Mouse (Mus musculus) ES-E14 (cell line): ENCODE data around the gene Prr15l. TPM values are rescaled to one million over a fixed set of nuclear protein-coding genes. Genes with fewer than 3 reads are reported as not detected.

Experiments
- DNase-seq: peaks from one replicate; pipeline ENCODE4 v3.0.0-alpha.2; 2013; ENCODE audit warnings: low read depth, low spot score
- H3K27ac ChIP-seq: 2 replicates; pipeline ENCODE4 v1.5.1; 2012; ENCODE audit warnings: low read depth, mild to moderate bottlenecking, low read length, moderate library complexity, mixed read lengths; ENCODE audit not compliant: poor library complexity, insufficient read depth, severe bottlenecking
- H3K36me3 ChIP-seq: 2 replicates; pipeline ENCODE4 v1.6.1; 2012; ENCODE audit warnings: mild to moderate bottlenecking, low read length, moderate library complexity, mixed read lengths; ENCODE audit not compliant: control insufficient read depth, poor library complexity, insufficient read depth, severe bottlenecking
- H3K4me1 ChIP-seq, 2 experiments: fragments of 150-350 bp in 1 of 2; sonication (generic) in 1 of 2; 2 replicates each; pipeline ENCODE4 v1.6.1; 2012; ENCODE audit warnings: low read length in 2 of 2, mild to moderate bottlenecking in 1 of 2, mixed read lengths in 1 of 2; ENCODE audit not compliant: control insufficient read depth in 2 of 2, insufficient read depth in 2 of 2, poor library complexity in 1 of 2
- H3K4me3 ChIP-seq, 2 experiments: fragments of 150-350 bp in 1 of 2; sonication (generic) in 1 of 2; 2 replicates each; pipeline ENCODE4 v1.5.1; 2012; ENCODE audit warnings: low read length in 2 of 2, low read depth in 1 of 2, mild to moderate bottlenecking in 1 of 2, mixed read lengths in 1 of 2; ENCODE audit not compliant: insufficient read depth in 1 of 2, poor library complexity in 1 of 2, severe bottlenecking in 1 of 2
- H3K9ac ChIP-seq: 2 replicates; pipeline ENCODE4 v1.6.1; 2012; ENCODE audit warnings: low read depth, mild to moderate bottlenecking, low read length, mixed read lengths; ENCODE audit not compliant: poor library complexity, insufficient read depth, severe bottlenecking
- H3K9me3 ChIP-seq: fragments of 150-350 bp; sonication (generic); 2 replicates; pipeline ENCODE4 v1.6.1; 2012; ENCODE audit warnings: low read depth, mild to moderate bottlenecking, low read length; ENCODE audit not compliant: control insufficient read depth, insufficient read depth
- CHD2 ChIP-seq: IDR thresholded peaks from 2 replicates; pipeline ENCODE4 v1.6.1; 2014; ENCODE audit warnings: mild to moderate bottlenecking, low read depth, low read length, inconsistent platforms
- HCFC1 ChIP-seq: IDR thresholded peaks from 2 replicates; pipeline ENCODE4 v1.6.1; 2012; ENCODE audit warnings: low read length, inconsistent platforms, borderline replicate concordance; ENCODE audit not compliant: insufficient read depth
- MAFK ChIP-seq: IDR thresholded peaks from 2 replicates; pipeline ENCODE4 v1.6.1; 2014; ENCODE audit warnings: mild to moderate bottlenecking, low read depth, low read length, inconsistent platforms; ENCODE audit not compliant: insufficient read depth
- ZC3H11A ChIP-seq: IDR thresholded peaks from 2 replicates; pipeline ENCODE4 v1.6.1; 2012; ENCODE audit warnings: low read depth, mild to moderate bottlenecking, inconsistent platforms, low read length, borderline replicate concordance
- ZNF384 ChIP-seq: IDR thresholded peaks from 2 replicates; pipeline ENCODE4 v1.6.1; 2012; ENCODE audit warnings: low read depth, low read length, inconsistent platforms
- in situ Hi-C, 2 experiments: fragments of 600-800 bp; cut with MboI; formaldehyde crosslinking; loops; one replicate each; pipeline ENCODE4 v1.15.1; 2025; ENCODE audit warnings: low sequenced_read_pairs in 2 of 2, inconsistent platforms in 1 of 2; ENCODE audit not compliant: unreplicated experiment in 2 of 2
- total RNA-seq: library from RNA; depleted of rRNA; stranded (reverse); fragments of 300-350 nt; gene quantifications from 2 replicates; pipeline ENCODE4 v1.2.3, GENCODE M21; 2012

Prr15l gene
- total RNA-seq, 1 experiment = 0.67 TPM

- DNase-seq = no peak
- no peak overlapping the region; a peak in 1 of 4 replicates for H3K4me3 ChIP-seq
- TF ChIP-seq ZC3H11A = no peak
- no peak for TF ChIP-seq ZNF384
- TF ChIP-seq MAFK = no peak
- TF ChIP-seq CHD2 = no peak
- no peak overlapping the region; the same call in 1 of the 2 replicates for H3K9ac ChIP-seq
- H3K4me1 ChIP-seq = peaks cover 13 to 14% of the 10 kb centered on the region in 2 experiments
- no peaks in the 10 kb centered on the region for H3K9me3 ChIP-seq
- in situ Hi-C loops = no loop called here
- peaks cover 2% of the 10 kb centered on the region; the same call in 1 of the 2 replicates for H3K36me3 ChIP-seq
- H3K27ac ChIP-seq = no peak overlapping the region
Observed at GRCm38 (mm10) chr11:96966914-96967543, 39.1 kb downstream of the Prr15l start.

- no peak for TF ChIP-seq MAFK
- TF ChIP-seq ZNF384 = no peak
- TF ChIP-seq ZC3H11A = no peak
- no peak for TF ChIP-seq HCFC1
- TF ChIP-seq CHD2 = no peak
- no peaks in the 10 kb centered on the region for H3K9me3 ChIP-seq
- H3K36me3 ChIP-seq = peaks cover 2% of the 10 kb centered on the region; the same call in 1 of the 2 replicates
- DNase-seq = no peak
- peaks cover 11 to 18% of the 10 kb centered on the region in 2 experiments for H3K4me1 ChIP-seq
- in situ Hi-C loops = no loop called here
- H3K9ac ChIP-seq = 0 out of 2 replicates have a peak overlapping the region, but pooled peaks have one; percentile 6
- H3K4me3 ChIP-seq = no peak overlapping the region
- no peak overlapping the region for H3K27ac ChIP-seq
Observed at GRCm38 (mm10) chr11:96967544-96968269, 39.8 kb downstream of the Prr15l start.

- Histone ChIP-seq H3K27ac (no peak overlapping the region), H3K4me3 (no peak overlapping the region), H3K4me1 (peaks cover 11 to 20% of the 10 kb centered on the region in 2 experiments), H3K9ac (peak overlapping the region; percentile 6; the same call in 1 of the 2 replicates), H3K36me3 (peaks cover 3% of the 10 kb centered on the region; the same call in 1 of the 2 replicates), H3K9me3 (no peaks in the 10 kb centered on the region)
- DNase-seq = no peak
- no peak for TF ChIP-seq ZNF384
- no peak for TF ChIP-seq HCFC1
- no peak for TF ChIP-seq ZC3H11A
- TF ChIP-seq MAFK = no peak
- no peak for TF ChIP-seq CHD2
- in situ Hi-C loops = no loop called here
Observed at GRCm38 (mm10) chr11:96968476-96968875, 40.6 kb downstream of the Prr15l start.

GRCm38 (mm10) chr11:96969280-96969722 lies 41.4 kb downstream of the Prr15l start:
- no peak overlapping the region for H3K27ac ChIP-seq
- no peak overlapping the region for H3K9ac ChIP-seq
- TF ChIP-seq ZC3H11A (no peak), ZNF384 (no peak), HCFC1 (no peak), CHD2 (no peak), MAFK (no peak)
- peaks cover 5% of the 10 kb centered on the region; the same call in 1 of the 2 replicates for H3K36me3 ChIP-seq
- H3K9me3 ChIP-seq = no peaks in the 10 kb centered on the region
- in situ Hi-C loops = no loop called here
- H3K4me3 ChIP-seq = no peak overlapping the region
- H3K4me1 ChIP-seq = peaks cover 8 to 20% of the 10 kb centered on the region in 2 experiments
- no peak for DNase-seq
